Mouse (Mus musculus) MEL-GATA-1-ER (cell line): ENCODE results near the gene Zfp280c.

Experiments
- DNase-seq: peaks from one replicate; pipeline ENCODE4 v3.0.0-alpha.2; 2012; ENCODE audit warnings: low read depth; ENCODE audit errors: extremely low read depth

Gene Zfp280c

DNA sequence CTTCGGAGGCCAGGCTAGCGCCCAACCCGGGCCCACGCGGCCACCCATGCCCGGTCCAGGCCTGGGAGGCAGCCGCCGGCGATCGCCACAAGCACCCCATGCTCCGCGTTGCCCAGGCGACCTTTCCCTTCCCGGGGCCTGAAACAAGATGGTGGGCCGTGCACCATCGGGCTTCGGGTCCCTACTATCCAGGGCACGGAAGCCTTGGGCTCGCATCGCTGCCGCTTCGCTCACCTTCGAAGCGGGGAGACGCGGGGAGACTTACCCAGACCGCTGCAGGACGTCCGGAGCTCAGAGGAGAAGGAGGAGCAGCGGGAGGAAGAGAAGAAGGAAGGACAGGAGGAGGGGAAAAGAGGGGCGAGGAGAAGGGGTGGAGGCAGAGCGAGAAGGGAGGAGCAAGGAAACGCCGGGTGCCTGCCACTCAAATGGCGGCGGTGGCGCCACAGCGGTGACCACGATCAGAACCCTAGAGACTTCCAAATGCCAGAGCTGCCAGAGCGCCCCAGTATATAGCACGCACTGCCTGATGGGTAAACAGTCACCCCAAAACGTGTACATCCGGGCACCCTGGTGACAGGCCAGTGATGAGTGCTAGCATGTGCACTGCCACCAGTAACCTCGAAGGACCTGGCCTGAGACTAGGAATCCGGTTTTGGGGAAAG lies at the start of gene Zfp280c:
Gene Zfp280c, minus strand, starts transcription at position 406 of the 662 bp plus-strand sequence.
- peak; percentile 56 for DNase-seq

- DNase-seq: peak; percentile 6
Measured at GRCm38 (mm10) chrX:48637032-48637431, 42.7 kb upstream of the Zfp280c start.

DNA sequence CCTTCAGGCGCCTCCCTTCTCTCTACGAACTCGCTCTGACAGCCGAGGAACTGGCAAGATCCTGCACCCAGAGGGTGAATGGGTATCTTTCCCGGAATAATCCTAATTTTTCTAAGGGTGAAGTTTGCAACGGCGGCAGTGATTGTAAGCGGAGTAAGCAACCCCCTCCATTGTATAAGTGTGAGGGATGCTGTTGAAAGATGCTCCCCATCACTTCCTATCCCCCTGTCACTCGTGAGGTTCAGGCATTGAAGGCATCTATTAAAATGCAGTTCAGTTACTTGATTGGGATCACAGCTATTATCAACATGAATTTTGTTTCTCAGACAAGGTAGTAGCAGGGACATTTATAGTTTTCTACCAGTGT lies 29.7 kb upstream of the Zfp280c start:
- DNase-seq: no peak

GRCm38 (mm10) chrX:48623379-48624053 lies 29.2 kb upstream of the Zfp280c start, which contains the start of gene Slc25a14:
Slc25a14 (plus strand) TSS chrX:48623413.
- DNase-seq: peak; percentile 53

GRCm38 (mm10) chrX:48623049-48623378 lies 28.7 kb upstream of the Zfp280c start:
- no peak for DNase-seq

GRCm38 (mm10) chrX:48604872-48605271 lies 10.6 kb upstream of the Zfp280c start:
- no peak for DNase-seq

DNA sequence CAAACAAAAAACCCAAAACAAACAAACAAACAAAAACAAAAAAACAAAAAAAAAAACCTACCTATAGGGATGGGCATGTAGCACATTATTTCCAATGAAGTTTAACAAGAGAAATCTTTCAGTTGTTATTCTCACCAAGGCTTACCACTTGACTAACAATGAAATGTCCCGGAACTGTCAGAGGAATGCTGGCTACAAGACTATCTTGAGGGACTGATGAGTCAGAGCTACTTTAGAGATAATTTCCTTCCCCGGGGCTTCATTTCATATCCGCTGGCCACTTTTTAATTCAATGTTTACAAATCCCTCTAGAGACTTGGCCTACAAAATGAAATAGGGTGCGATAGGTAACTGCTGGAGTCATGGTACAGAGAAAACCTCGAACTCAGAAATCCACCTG lies 2.6 kb upstream of the Zfp280c start:
- no peak for DNase-seq

DNA sequence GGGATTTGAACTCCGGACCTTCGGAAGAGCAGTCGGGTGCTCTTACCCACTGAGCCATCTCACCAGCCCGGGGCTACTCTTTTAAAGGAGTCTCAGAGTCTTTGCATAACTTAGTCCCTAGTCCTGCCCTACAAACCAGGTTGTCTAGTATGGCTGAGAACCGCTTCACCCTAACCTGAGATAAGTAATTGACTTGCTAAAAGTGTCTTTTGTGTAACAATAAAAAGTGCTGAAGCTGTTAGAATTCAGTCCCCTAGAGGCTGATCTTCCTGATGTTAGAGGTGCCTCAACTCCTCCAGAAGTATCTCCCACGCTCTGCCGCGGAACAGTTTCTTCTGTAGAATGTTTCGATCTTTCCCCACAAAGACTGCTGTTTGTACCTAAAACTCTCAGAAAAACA lies 1.7 kb upstream of the Zfp280c start:
- DNase-seq: no peak

DNA sequence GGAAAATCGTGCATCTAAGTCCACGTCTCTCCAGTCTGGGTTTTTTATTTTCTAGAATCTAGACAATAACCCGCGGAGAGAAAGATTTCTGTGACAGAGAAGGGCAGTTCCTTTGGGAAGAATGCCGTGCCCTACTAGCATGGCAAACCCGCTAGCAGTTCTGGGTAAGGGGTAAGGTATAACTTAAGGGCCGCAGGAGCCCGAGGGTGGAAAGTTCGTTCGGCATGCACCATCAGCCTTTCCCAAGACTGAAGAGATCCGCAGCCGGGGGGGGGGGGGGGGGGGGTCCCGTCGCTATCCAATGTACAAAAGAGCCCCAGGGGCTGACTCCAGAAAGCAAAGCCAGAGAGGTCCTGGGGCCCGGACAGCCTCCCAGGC lies 594 bp downstream of the Zfp280c start:
- DNase-seq: no peak

DNA sequence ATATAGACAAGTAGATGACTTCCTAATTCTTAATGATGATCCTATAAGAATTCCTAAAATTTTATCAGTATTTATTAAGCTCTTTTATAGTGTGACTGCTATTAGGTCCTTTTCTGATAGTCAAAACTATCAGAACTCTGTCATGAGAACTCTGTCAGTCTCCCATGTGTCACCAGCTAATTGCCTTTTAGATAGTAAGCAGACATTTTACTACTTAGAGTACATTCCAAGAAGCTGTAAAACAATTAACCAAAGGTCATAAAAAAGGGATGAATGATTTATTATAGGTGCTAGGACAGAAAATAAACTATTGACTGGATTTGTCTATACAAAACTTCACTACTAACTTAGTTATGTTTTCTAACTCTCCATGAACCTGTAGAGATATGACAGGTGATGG lies 11.0 kb downstream of the Zfp280c start:
- no peak for DNase-seq

DNA sequence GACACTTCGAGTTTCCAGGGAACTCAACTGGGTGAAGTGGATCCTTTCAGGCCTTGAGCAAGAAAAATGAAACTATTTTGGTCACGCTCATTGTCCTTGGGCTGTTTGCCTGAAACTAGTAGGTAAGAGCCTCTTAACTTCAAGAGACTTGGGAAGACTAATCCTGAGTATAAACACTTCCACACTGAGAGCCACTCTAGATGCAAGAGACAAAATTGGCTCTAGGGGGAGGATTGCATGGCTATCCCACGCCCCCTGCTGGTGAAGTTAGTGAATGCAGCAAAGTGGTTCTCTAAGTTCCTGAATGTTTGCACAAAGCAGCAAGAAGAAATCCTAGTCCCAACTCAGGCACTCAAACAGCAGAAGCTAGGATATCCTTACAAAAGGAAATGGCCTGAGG lies 62.1 kb downstream of the Zfp280c start:
- no peak for DNase-seq

DNA sequence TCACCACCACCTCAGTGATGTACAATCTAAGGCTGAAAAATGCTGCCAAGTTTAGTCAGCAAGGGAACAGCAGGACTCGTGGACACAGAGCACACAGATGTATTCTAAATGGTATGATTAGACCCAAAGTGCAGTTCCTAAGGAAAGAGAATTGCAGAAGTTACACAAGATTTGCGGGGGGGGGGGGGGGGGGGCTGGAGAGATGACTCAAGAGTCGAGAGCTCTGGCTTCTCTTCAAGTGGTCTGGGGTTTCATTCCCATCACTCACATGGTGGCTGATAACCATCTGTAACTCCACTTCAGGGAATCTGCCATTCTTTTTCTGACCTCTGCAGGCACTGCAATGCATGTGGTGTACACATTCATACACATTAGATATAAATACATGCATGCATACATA lies 67.9 kb downstream of the Zfp280c start:
- DNase-seq: no peak

GRCm38 (mm10) chrX:48525866-48526265 lies 68.4 kb downstream of the Zfp280c start:
- DNase-seq: no peak

- no peak for DNase-seq
Measured at GRCm38 (mm10) chrX:48525332-48525731, 69.0 kb downstream of the Zfp280c start.

DNA sequence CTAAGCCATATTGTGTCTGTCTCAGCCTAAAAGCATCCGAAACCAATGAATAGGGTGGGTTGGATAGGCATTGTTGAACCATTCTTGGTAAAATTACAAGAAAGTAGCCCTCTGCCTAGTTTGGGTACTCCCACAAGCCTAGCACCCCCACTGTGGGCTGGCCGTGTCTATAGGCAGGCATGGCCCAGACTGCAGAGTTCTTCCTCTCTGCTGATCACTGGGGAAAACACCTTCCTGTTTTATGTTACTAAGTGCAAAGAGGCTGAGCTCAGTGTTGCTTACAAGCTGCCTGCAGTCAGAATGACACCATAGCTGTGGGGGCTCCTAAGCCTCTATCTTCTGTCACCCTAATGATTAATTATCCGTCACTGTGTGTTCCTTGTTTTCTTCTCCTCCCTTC lies 70.8 kb downstream of the Zfp280c start:
- DNase-seq: no peak

- no peak for DNase-seq
Measured at GRCm38 (mm10) chrX:48521651-48522050, 72.7 kb downstream of the Zfp280c start.

- no peak for DNase-seq
Measured at GRCm38 (mm10) chrX:48519549-48520085, 74.7 kb downstream of the Zfp280c start.

GRCm38 (mm10) chrX:48518808-48519548 lies 75.3 kb downstream of the Zfp280c start, which contains the start of gene Rab33a:
Rab33a (plus strand) TSS chrX:48519285.
- no peak for DNase-seq

DNA sequence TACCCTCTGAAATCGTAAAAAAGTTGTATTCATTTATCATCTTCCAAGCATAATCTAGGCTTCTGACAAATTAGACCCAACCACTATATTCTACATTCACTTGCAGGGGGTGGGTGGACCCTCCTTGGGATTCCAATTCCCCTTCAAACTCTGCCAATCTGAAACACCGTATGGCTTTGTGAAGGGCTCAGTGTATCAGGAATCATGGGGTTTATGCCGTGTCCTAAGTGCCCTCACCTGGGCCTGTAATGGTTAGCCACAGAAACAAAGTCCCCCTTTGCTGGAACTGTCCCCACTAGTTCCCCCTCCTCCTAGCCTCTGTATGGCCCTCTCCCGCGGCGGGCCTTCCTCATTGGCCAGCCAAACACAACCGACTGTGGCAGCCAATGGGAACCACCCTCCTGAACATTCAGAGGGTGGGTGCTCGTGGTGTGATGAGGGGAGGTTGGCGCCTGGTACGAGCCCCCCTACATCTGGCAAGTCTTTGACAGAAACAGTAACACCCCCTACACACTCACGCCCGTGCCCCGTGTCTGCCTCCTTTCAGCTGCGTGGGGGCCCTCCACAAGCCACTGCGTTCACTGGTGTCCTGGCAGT lies 76.0 kb downstream of the Zfp280c start:
- no peak for DNase-seq

GRCm38 (mm10) chrX:48513824-48514223 lies 80.5 kb downstream of the Zfp280c start:
- peak; percentile 55 for DNase-seq

DNA sequence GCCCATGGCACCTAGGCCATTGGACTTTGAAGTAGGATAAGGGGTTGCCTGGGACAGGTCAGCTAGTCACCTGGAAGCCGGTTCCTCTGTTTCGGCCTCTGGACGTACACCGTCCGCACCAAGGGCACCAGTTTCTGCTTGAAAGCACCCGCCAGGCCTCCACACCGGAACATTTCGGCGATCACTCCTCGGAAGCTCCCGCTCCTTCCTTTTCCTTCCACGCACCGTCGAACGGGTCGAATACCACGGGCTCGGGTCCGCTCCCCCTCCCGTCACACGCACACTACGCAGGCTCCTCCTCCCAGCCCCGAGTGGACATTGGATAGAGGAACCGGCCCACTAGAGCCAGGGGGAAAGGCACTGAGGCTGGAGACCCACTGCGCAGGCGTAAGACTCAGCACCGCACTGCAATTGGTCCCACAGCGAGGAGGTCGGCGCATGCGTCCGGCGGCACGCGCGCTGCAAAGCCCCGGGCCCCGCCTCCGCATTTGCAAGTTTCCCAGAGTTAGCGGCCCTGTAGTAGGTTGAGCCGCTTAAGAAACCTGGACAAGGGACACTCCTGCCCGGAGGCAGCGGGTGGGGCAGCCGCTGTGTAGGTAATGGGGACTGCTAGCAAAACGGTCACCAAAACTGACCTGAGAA lies 81.0 kb downstream of the Zfp280c start, which contains the start of gene Aifm1:
Gene Aifm1, minus strand, starts transcription at position 398 of the 642 bp plus-strand sequence.
- peak; percentile 79 for DNase-seq
